Mouse (Mus musculus): ENCODE results near the gene Gm5105.

GRCm38 (mm10) chr3:138027575-138028362 is 39.4 kb downstream of the Gm5105 start:
- no peak for TF ChIP-seq GATA1 (IDR thresholded peaks at IDR 0.05; ENCODE audit: low read length)
- no peak for TF ChIP-seq TAL1 (IDR thresholded peaks at IDR 0.05; ENCODE audit: low read length)
